Mouse (Mus musculus): Measurements from ENCODE around the gene Msi1. TPM values are rescaled to one million over a fixed set of nuclear protein-coding genes. Genes with fewer than 3 reads are reported as not detected.
"Not testable (repeated sequence)": the region's sequence is repeated elsewhere in the genome, so short reads cannot be mapped to it uniquely, and the experiment has no call there.

The Msi1 gene
- total RNA-seq, 2 experiments from 2014 or later: 50.7 to 53.3 TPM

DNA sequence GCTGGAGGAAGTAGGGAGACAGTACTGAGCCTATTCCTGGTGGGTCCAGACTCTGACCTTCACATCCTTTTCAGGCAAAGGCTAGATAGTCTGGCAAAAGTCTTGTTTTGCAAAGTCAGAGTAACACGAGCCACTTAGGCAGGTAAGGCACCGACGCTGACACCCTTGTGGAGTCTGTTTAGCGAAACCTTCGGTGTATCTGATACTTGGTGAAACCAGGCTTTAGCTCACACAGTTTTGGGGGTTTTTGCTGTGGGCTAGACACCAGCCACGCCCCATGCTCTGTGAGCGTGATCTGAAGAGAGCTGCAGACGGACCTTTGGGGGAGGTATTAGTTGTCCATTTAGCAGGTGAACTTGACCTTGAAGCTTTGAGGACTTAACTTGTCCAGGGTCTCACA, 3.8 kb downstream of the Msi1 start:
- DNase-seq (ENCODE audit: low spot score in 2 of 2): no peak

DNA sequence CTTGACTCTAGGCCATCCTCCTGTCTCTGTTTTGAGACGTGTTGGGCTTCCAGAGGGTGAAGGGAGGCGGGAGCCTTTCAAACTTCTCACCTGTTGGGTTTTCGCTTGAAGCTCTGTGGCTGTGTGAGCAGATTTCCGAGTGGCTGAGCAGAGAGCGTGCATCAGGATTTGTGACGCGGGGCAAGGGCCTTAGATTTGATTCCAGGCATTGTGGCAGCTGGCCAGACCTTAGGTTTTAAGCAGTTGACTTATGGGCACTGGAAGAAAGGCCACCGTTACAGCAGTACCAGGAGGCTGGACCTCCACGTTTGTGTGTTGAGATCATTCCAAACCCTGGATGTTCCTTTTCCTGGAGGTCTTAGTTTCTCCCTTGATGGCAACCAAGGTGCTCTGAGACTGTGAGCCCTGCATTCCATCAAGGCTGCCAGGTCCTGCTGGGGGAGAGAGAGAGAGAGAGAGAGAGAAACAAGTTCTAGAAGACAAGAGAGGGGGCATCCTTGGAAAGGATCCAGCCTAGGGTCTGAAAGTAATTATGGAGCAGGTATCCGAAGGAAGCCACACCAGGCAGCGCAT, 5.0 kb downstream of the Msi1 start:
- DNase-seq (ENCODE audit: low spot score in 2 of 2): no peak

DNA sequence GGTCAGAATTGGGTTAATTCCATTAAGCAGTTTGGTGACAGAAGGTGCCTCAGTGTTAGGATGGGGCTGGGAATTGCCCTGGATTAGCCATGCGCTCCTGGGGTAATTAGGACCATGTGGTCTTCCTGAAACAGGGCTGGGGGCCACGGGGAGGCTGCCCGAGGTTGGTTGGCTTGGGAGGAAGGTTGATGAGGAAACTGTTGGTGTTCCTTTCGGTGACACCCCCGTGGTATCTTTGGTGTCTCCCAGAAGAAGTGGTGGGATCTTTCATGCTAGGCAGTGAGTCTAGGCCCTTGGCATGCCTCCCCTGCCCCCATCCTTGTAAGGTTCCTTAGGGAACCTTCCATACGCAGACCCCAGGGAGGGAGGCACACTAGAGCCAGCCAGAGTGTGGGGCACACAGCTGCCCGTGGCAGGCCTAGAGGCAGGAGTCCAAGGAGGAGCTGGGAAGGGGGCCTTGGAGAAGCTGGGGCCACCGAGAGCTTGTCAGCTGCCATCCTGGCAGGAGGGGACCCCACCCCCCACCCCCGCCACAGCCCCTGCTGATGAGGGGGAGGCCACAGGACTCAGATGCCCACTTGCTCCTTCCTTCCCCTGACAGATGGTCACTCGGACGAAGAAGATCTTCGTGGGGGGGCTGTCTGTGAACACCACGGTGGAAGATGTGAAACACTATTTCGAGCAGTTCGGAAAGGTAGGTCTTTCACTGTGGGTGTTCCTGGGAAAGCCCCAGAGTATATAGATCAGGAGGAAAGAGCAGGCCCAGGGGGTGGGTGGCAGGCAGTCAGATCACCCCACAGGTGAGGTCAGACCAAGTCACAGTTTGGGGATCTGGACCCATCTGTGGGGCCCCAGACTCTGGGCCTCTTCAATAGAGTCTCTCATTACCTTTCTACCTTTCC, 5.7 kb downstream of the Msi1 start:
- DNase-seq (ENCODE audit: low spot score in 2 of 2): no peak

DNA sequence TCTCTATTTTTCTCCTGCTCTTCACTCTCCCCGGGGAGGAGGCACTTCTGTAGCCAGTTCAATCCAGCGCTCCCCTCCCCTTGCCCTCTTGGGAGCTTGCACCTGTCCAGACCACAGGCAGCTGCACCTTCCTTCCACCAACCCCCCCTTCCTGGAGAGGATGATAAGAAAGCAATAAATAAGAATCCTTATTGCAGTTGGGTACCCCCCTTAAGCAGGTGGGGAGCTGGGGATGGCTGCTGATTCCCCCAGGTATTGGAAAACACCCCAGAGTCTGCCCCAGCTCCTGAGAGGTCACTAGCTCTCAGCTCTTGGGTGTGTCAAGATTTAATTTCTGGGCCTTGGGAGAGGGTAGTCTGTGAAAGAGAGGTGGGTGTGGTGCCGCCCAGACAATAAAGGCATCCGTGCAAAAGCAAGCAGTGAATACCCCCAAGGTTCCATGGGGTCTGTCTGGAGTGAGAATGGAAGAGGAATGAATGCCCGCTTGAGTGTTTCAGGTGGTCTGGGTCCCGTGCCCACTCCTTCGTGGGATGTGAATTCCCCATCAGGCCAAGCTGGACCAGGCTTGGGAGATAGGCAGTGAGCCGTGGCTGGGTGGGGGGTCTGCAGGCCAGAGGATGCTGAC, 6.5 kb downstream of the Msi1 start:
- DNase-seq (ENCODE audit: low spot score in 2 of 2): no peak

DNA sequence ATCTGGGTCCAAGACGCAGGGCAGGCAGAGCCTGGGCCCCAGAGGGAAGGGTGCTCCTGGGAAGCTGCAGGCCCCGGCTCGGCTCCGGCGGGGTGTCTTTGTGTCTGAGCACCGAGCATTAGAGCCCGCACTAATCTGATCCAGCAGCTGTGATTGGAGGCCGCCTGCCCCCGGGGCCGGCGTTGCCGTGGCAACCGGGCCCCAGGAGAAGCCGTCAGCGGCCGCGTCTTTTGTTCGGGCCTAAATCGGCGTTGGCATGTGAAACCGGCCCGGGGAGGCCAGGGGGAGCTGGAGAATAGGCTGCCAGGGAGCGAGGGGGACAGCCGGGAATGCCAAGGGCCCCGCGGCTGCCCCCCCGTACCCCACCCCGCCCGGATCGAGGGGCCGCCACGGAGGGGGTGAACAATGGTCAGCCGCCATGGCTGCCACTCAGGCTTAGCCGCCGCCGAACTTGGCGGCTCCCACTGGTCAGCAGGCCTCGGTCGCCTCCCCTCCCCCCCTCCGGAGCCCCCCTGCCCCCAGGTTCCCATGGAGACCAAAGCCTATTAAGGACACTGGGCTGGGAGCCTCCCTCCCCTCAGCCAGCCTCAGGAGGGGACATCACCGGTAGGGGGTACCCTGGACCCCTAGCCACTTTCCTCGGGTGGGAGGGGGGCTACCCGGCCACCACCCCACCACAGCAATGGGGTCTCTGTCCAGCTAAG, 7.2 kb downstream of the Msi1 start:
- peak; percentile 88 to 92 for DNase-seq (ENCODE audit: low spot score in 2 of 2)

DNA sequence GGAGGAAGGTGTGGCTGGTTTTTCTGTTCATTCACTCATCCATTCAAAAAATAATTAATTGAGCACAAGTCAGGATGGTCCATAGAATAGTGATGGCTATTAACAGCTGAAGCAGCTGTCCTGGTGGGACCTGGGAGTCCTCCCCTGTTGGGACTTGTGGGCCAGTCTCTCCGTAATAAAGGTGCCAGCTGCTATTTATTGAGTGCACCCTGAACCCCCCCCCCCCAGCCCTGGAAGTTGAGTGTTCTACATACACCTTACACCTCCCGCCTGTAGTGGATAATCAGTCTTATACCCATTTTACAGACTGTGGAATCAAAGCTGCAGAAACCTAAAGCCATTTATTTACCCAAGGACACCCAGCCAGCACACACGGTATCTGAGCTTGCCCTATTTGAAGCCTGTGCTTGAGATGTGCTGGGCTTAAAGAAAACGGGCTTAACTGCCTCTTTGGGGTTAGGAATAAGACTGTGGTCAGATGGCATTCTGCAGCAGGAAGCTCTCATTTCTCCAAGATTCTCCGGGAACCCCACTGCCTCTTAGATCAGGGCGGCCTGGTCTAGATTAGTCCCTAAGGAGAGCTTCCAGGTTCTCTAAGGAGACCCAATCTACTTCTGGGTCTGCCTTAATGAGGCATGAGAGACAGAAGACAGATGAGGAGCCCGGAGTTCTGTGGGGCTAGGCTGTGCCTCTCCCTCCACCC, 8.0 kb downstream of the Msi1 start:
- no peak for DNase-seq (ENCODE audit: low spot score in 2 of 2)

DNA sequence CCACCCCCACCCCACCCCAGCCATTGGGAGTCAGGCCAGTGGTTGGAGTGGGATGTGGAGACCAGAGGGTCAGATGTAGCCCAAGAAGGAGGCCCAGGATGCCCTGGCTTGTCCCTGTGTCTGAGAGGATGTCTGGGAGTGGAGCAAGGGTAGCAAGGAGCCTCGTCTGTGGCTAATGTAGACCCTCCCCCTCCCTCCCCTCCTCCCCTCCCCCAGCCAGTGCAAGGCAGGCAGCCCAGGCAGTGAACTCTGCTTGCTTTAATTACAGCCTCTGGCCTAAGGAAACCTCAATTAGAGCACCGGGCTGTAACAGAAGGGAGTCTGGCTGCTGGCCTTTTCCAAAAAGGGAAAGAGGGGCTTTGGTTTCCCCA, 8.5 kb downstream of the Msi1 start:
- no peak for DNase-seq (ENCODE audit: low spot score in 2 of 2)

DNA sequence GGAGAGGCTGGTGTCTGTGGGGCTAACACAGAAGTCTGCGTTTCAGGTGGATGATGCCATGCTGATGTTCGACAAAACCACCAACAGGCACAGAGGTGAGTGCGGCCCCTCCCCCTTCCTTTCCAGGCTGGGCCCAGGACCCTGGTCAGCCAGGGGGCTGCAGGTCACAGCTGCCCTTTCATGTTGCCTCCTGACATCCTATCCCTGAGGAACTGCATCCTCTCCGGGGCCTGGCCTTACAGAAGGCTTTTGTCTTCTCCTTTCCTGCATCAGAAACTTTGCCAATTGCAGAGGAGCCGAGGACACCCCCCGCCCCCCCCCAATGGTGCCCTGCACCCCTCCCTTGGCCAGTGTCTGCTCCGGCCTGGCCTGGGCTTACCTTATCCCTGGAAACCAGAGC, 9.3 kb downstream of the Msi1 start:
- no peak for DNase-seq (ENCODE audit: low spot score in 2 of 2)

DNA sequence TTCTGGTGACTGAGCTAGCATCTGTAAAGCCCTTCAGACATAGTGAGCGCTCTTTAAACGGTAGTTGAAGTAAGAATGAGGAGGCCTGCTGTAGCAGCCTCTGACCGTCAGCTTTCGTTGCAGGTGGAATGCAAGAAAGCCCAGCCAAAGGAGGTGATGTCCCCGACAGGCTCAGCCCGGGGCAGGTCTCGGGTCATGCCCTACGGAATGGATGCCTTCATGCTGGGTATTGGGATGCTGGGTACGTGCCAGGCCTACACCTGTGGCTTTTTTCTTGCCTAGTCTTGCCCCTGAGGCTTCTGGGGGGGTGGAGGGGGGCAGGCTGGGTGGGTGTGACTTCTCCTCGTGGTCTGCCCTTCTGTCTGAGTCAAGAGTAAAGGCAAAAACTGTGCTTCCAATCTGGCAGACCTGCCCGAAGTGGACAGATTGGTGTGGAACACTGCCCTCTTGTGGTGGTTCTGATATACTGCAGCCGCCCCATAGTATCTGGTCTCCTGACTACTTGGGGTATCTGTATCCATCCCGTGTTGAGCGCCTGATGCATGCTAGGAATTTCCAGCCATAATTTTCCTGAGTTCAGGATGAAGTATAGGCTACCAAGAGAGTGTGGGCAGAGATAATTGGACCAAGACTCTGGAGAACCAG, 11.9 kb downstream of the Msi1 start:
- DNase-seq (ENCODE audit: low spot score in 2 of 2): peak; percentile 75 to 89

DNA sequence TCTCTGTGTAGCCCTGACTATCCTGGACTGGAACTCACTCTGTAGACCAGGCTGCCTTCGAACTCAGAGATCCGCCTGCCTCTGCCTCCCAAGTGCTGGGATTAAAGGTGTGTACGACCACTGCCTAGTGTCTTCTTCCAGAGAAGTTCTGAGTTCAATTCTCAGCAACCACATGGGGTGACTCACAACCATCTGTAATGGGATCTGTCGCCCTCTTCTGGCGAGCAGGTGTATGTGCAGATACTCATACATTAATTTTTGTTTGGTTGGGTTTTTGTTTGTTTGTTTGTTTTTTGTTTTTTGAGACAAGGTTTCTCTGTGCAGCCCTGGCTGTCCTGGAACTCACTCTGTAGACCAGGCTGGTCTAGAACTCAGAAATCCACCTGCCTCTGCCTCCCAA, 13.3 kb downstream of the Msi1 start:
- DNase-seq (ENCODE audit: low spot score in 2 of 2): not testable (repeated sequence)

DNA sequence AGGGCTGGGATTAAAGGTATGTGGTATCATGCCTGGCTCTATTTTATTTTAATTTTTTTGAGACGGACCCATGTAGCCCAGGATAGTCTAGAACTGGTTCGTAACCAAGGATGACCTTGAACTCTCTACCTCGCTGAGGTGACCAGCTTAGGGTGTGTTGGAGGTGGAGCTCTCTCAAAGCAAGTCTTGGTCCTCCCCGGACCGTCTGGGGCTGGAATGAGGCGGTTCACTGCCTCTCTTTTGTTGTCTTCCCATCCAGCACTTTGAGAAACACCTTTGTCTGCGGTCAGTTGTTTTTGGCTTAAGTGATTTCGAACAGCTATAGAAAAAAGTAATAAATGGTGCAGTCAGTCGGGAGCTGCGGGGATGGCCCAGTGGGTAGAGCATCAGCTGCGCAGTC, 14.7 kb downstream of the Msi1 start:
- no peak for DNase-seq (ENCODE audit: low spot score in 2 of 2)

DNA sequence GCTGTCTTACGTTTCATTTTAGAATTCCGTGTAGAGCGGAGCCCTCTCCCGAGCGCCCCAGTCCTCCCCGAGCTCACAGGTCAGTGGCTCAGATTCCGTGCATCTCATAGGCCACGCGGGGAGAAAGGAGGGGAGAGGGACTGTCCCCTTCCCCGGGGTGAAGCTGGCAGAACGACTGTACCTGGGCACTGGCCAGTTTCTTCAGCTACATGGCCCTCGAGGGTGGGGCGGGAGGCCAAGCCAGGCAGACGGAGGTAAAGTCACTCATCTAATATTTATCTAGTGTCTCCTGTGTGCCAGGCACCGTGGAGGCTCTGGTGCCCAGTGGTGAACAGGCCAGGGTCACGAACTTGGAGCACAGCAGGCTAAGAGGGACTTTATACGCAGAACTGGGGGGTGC, 17.7 kb downstream of the Msi1 start:
- DNase-seq (ENCODE audit: low spot score in 2 of 2): no peak

DNA sequence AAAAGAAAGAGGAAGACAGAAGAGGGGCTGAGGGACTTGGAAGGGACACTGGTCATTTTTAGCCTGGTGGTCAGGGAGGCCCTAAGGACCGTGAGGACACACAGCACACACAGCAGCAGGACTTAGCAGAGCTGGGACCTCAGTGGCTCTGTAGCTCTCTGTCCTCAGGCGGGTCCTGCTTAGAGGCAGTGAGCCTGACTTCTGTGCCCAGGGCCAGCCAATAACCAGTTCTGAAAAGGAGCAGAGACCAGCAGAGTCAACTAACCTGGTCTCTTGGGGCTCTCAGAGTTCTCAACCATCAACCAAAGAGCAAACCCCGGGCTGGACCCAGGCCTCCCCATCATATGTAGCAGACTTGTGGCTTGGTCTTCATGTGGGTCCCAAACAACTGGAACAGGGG, 19.8 kb downstream of the Msi1 start:
- DNase-seq (ENCODE audit: low spot score in 2 of 2): no peak

DNA sequence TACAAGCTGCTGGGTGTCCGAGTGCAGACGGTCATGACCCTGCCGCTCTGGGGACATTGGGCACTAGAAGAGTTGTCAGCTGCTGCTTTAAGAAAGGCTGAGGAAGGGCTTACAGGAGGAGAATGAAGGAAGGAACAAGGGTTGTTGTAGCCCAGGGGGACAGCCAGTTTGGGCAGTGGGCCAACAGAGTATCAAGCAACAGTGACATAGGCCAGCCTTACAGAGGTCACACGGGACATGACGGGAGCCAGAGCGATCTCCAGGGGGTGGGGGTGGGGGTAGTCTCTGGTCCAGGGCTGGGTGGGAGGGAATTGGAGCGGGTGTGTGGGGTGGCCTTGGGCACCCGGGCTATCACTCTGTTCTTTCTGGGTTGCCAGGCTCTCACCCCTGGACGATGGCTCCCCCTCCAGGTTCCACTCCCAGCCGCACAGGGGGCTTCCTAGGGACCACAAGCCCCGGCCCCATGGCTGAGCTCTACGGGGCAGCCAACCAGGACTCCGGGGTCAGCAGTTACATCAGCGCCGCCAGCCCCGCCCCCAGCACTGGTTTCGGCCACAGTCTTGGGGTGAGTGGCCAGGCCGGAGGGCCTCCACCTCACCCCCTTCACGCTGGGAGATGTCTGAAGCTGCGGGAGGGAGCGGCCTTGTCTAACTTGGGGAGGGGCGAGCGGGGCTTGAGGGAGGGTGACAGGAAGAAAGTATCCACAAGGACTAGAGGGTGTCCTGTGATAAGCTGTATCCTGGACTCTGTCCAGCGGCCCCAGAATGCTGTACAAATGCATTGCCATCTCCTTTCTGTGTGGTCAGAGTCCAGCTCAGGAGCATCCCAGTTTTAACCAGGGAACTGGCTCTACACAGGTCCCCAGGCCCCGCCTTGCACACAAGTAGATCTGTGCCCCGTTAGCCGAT, 21.3 kb downstream of the Msi1 start:
- no peak for DNase-seq (ENCODE audit: low spot score in 2 of 2)

DNA sequence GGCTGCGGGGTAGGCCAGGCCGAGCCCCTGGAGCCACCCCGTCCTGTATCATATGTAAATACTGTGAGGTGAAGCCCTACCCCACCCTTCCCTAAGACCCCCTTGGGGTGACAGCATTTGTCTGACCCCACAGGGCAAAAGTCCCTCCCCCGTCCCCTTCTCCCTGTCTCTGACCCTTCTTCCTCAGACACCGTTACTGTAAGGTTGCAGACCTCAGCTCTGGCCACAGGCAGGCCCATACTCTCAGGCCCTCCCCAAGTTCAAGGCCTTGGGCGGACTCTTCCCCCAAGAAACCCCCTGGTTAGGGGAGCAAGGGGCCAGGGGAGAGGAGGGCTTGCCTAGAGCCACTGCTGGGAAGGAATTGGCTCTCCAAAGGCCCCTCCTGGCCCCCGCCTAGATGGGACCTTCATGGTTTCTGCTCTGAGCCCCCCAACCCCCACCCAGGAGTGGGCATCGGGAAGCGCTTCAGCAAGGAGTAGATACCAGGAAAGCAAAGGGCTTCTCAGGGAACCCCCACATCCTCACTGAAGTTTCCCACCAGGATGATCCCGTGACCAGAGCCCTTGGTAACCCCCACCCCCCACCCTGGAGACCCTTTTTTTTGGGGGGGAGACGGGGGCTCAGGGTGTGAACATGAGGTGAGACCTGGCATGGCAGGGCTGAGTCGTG, 25.2 kb downstream of the Msi1 start:
- no peak for DNase-seq (ENCODE audit: low spot score in 2 of 2)

DNA sequence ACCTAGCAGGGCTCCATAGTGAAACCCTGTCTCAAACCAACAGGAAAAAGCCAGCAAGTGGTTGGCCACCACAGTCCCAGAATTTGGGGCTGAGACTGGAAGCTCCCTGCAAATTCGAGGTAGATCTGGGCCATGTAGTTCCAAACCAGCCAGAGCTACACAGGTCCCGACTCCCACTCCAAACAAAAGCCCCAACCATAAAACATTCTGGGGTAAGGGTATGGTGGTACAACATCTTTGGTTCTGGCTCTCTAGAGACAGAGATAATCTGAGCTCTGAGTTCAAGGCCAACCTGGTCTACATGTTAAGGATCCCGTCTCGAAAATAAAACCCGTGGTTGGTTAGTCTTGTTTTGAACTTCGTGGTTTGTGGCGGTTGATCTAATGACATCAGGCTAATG, 26.4 kb downstream of the Msi1 start:
- no peak for DNase-seq (ENCODE audit: low spot score in 2 of 2)

DNA sequence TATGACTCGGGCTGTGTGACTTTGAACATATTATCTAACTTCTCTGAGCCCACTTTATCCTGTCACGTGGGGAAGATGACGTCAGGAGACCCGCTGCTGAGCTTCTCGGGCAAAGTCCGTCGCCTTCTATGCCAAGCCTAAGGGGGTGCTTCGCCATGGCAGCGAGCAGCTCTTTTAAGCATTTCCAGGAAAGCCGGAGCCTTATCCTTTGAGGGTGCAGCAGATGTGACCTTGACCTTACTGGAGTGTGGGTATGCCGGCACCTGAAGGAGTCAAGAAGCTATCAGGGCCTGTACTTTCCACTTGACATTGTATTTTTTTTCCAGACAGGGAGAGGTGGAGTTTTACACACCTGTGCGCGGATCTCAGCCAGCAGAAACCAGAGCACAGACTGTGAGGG, 29.5 kb downstream of the Msi1 start:
- no peak for DNase-seq (ENCODE audit: low spot score in 2 of 2)

DNA sequence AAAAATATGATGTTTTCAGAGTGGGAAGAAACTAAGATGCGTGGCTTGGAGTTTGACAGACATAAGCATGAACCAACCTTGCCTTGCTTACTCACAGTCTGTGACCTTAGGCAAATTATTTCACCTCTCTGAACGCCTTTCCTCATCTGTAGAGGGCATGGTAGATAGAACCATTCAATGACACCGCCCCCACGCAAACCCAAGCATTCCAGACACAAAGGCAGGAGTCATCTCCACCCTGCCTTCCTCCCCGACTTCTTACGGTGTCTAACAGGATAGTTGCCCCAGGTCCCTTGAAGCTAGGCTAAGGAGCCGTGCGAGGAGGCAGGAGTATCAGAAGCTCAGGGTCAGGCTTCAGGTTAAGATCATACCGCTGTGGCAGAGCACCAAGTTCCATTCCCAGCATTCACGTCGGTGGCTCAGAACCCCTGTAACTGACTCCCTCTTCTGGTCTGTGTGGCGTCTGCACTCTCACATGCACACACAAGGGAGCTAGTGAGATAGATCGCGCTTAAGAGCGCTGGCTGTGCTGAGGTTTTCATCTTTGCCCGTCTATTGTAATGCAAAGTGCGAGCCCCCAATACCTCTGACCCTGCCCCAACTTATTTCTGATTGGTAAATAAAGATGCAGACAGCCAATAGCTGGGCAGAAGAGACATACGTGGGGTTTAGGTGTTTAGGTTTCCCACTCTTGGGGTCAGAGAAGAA, 35.2 kb downstream of the Msi1 start:
- no peak for DNase-seq (ENCODE audit: low spot score in 2 of 2)
